Mouse (Mus musculus): ENCODE measurements around the gene Tas1r3. TPM values are rescaled to one million over a fixed set of nuclear protein-coding genes. Genes with fewer than 3 reads are reported as not detected.

Tas1r3 gene
- total RNA-seq, 1 experiment: 0.40 TPM

- no peak for DNase-seq (ENCODE audit: low read depth, low spot score)
- in situ Hi-C loops (cut with MboI; ENCODE audit: low sequenced_read_pairs in 2 of 2, unreplicated experiment in 2 of 2): no loop called here
- Histone ChIP-seq H3K4me3 (ENCODE audit: insufficient read depth in 1 of 2, low read depth in 1 of 2, low read length in 2 of 2, poor library complexity in 1 of 2, severe bottlenecking in 1 of 2) (no peak overlapping the region), H3K27ac (ENCODE audit: insufficient read depth, low read depth, low read length, poor library complexity, severe bottlenecking) (no peak overlapping the region; the same call in 1 of the 2 replicates), H3K9me3 (ENCODE audit: control insufficient read depth, insufficient read depth, low read depth, low read length) (no peaks in the 10 kb centered on the region), H3K36me3 (ENCODE audit: control insufficient read depth, insufficient read depth, low read length, poor library complexity, severe bottlenecking) (no peaks in the 10 kb centered on the region), H3K4me1 (ENCODE audit: control insufficient read depth in 2 of 2, insufficient read depth in 2 of 2, low read length in 2 of 2, poor library complexity in 1 of 2) (peaks cover 2 to 17% of the 10 kb centered on the region in 2 experiments; a peak in 3 of 4 replicates), H3K9ac (ENCODE audit: insufficient read depth, low read depth, low read length, poor library complexity, severe bottlenecking) (no peak overlapping the region)
- no peak for TF ChIP-seq MAFK (IDR thresholded peaks at IDR 0.05; ENCODE audit: insufficient read depth, low read depth, low read length)
- TF ChIP-seq ZNF384 (IDR thresholded peaks at IDR 0.05; ENCODE audit: low read depth, low read length): no peak
- TF ChIP-seq CHD2 (IDR thresholded peaks at IDR 0.05; ENCODE audit: low read depth, low read length): no peak
- no peak for TF ChIP-seq HCFC1 (IDR thresholded peaks at IDR 0.05; ENCODE audit: borderline replicate concordance, insufficient read depth, low read length)
- TF ChIP-seq ZC3H11A (IDR thresholded peaks at IDR 0.05; ENCODE audit: borderline replicate concordance, low read depth, low read length): no peak
These were observed 24.7 kb downstream of the Tas1r3 start for GRCm38 (mm10) chr4:155838187-155839153.

GRCm38 (mm10) chr4:155837404-155838010, 25.7 kb downstream of the Tas1r3 start:
- Histone ChIP-seq H3K9me3 (ENCODE audit: control insufficient read depth, insufficient read depth, low read depth, low read length) (no peaks in the 10 kb centered on the region), H3K36me3 (ENCODE audit: control insufficient read depth, insufficient read depth, low read length, poor library complexity, severe bottlenecking) (peaks cover 2% of the 10 kb centered on the region; the same call in 1 of the 2 replicates), H3K9ac (ENCODE audit: insufficient read depth, low read depth, low read length, poor library complexity, severe bottlenecking) (no peak overlapping the region), H3K4me3 (ENCODE audit: insufficient read depth in 1 of 2, low read depth in 1 of 2, low read length in 2 of 2, poor library complexity in 1 of 2, severe bottlenecking in 1 of 2) (no peak overlapping the region), H3K4me1 (ENCODE audit: control insufficient read depth in 2 of 2, insufficient read depth in 2 of 2, low read length in 2 of 2, poor library complexity in 1 of 2) (peaks cover 2 to 21% of the 10 kb centered on the region in 2 experiments; a peak in 3 of 4 replicates), H3K27ac (ENCODE audit: insufficient read depth, low read depth, low read length, poor library complexity, severe bottlenecking) (no peak overlapping the region)
- no peak for TF ChIP-seq ZNF384 (IDR thresholded peaks at IDR 0.05; ENCODE audit: low read depth, low read length)
- TF ChIP-seq MAFK (IDR thresholded peaks at IDR 0.05; ENCODE audit: insufficient read depth, low read depth, low read length): no peak
- no peak for TF ChIP-seq CHD2 (IDR thresholded peaks at IDR 0.05; ENCODE audit: low read depth, low read length)
- no peak for TF ChIP-seq ZC3H11A (IDR thresholded peaks at IDR 0.05; ENCODE audit: borderline replicate concordance, low read depth, low read length)
- no peak for TF ChIP-seq HCFC1 (IDR thresholded peaks at IDR 0.05; ENCODE audit: borderline replicate concordance, insufficient read depth, low read length)
- DNase-seq (ENCODE audit: low read depth, low spot score): no peak
- in situ Hi-C loops (cut with MboI; ENCODE audit: low sequenced_read_pairs in 2 of 2, unreplicated experiment in 2 of 2): no loop called here

GRCm38 (mm10) chr4:155833836-155834235, 29.3 kb downstream of the Tas1r3 start:
- in situ Hi-C loops (cut with MboI; ENCODE audit: low sequenced_read_pairs in 2 of 2, unreplicated experiment in 2 of 2): no loop called here
- Histone ChIP-seq H3K9ac (ENCODE audit: insufficient read depth, low read depth, low read length, poor library complexity, severe bottlenecking) (no peak overlapping the region), H3K4me3 (ENCODE audit: insufficient read depth in 1 of 2, low read depth in 1 of 2, low read length in 2 of 2, poor library complexity in 1 of 2, severe bottlenecking in 1 of 2) (no peak overlapping the region), H3K27ac (ENCODE audit: insufficient read depth, low read depth, low read length, poor library complexity, severe bottlenecking) (no peak overlapping the region), H3K36me3 (ENCODE audit: control insufficient read depth, insufficient read depth, low read length, poor library complexity, severe bottlenecking) (peaks cover 2% of the 10 kb centered on the region; the same call in 1 of the 2 replicates), H3K4me1 (ENCODE audit: control insufficient read depth in 2 of 2, insufficient read depth in 2 of 2, low read length in 2 of 2, poor library complexity in 1 of 2) (peaks cover under 1 to 6% of the 10 kb centered on the region in 2 experiments; a peak in 2 of 4 replicates), H3K9me3 (ENCODE audit: control insufficient read depth, insufficient read depth, low read depth, low read length) (no peaks in the 10 kb centered on the region)
- no peak for DNase-seq (ENCODE audit: low read depth, low spot score)
- TF ChIP-seq ZNF384 (IDR thresholded peaks at IDR 0.05; ENCODE audit: low read depth, low read length): no peak
- peak; percentile 73 for TF ChIP-seq CHD2 (IDR thresholded peaks at IDR 0.05; ENCODE audit: low read depth, low read length)

- in situ Hi-C loops (cut with MboI; ENCODE audit: low sequenced_read_pairs in 2 of 2, unreplicated experiment in 2 of 2): no loop called here
- no peak overlapping the region for H3K4me3 ChIP-seq (ENCODE audit: insufficient read depth in 1 of 2, low read depth in 1 of 2, low read length in 2 of 2, poor library complexity in 1 of 2, severe bottlenecking in 1 of 2)
- H3K4me1 ChIP-seq (ENCODE audit: control insufficient read depth in 2 of 2, insufficient read depth in 2 of 2, low read length in 2 of 2, poor library complexity in 1 of 2): peaks cover 0 to 6% of the 10 kb centered on the region in 2 experiments; a peak in 1 of 4 replicates
- DNase-seq (ENCODE audit: low read depth, low spot score): no peak
- H3K9ac ChIP-seq (ENCODE audit: insufficient read depth, low read depth, low read length, poor library complexity, severe bottlenecking): no peak overlapping the region
- no peaks in the 10 kb centered on the region for H3K9me3 ChIP-seq (ENCODE audit: control insufficient read depth, insufficient read depth, low read depth, low read length)
- peaks cover 2% of the 10 kb centered on the region; the same call in 1 of the 2 replicates for H3K36me3 ChIP-seq (ENCODE audit: control insufficient read depth, insufficient read depth, low read length, poor library complexity, severe bottlenecking)
- no peak for TF ChIP-seq MAFK (IDR thresholded peaks at IDR 0.05; ENCODE audit: insufficient read depth, low read depth, low read length)
- no peak for TF ChIP-seq ZC3H11A (IDR thresholded peaks at IDR 0.05; ENCODE audit: borderline replicate concordance, low read depth, low read length)
- TF ChIP-seq ZNF384 (IDR thresholded peaks at IDR 0.05; ENCODE audit: low read depth, low read length): no peak
- TF ChIP-seq CHD2 (IDR thresholded peaks at IDR 0.05; ENCODE audit: low read depth, low read length): no peak
- TF ChIP-seq HCFC1 (IDR thresholded peaks at IDR 0.05; ENCODE audit: borderline replicate concordance, insufficient read depth, low read length): no peak
- no peak overlapping the region for H3K27ac ChIP-seq (ENCODE audit: insufficient read depth, low read depth, low read length, poor library complexity, severe bottlenecking)
These were observed 29.9 kb downstream of the Tas1r3 start for GRCm38 (mm10) chr4:155833234-155833633.

All from ES-E14 (cell line).